Mouse (Mus musculus) erythroblast, embryonic 14.5 days (primary cell): Measurements from ENCODE around the gene Rab15.

ENCODE experiments used
- GATA1 ChIP-seq: IDR thresholded peaks from 2 replicates; pipeline ENCODE4 v1.6.1; 2012; ENCODE audit warnings: low read length, inconsistent platforms, mixed read lengths
- TAL1 ChIP-seq: IDR thresholded peaks from 3 replicates; pipeline ENCODE4 v1.6.1; 2012; ENCODE audit warnings: low read length, inconsistent platforms, mixed read lengths

GRCm38 (mm10) chr12:76779951-76780350, 42.8 kb downstream of the Rab15 start:
- TF ChIP-seq GATA1 = no peak
- no peak for TF ChIP-seq TAL1
